Mouse (Mus musculus): ENCODE results near the gene Snx13. TPM values are rescaled to one million over a fixed set of nuclear protein-coding genes. Genes with fewer than 3 reads are reported as not detected.

The Snx13 gene
- 24.5 and 28.7 TPM in 2 replicates for polyA plus RNA-seq (2015; fragmentation: Nextera tagmentation; extraction: Ambion mirVana)

- Histone ChIP-seq H3K9ac (peak within 1 kb of the TSS; percentile 98), H3K4me3 (peak within 1 kb of the TSS; percentile 97), H3K36me3 (no peaks in the 10 kb centered on the region), H3K27ac (replicated peaks) (peak within 1 kb of the TSS; percentile 97), H3K9me3 (no peaks in the 10 kb centered on the region), H3K4me1 (peaks cover 45% of the 10 kb centered on the region), H3K27me3 (replicated peaks) (no peaks in the 10 kb centered on the region), H3K4me2 (peak within 1 kb of the TSS; percentile 85)
- WGBS: 0% methylated on average over 51 of the region's 51 CpGs
- ATAC-seq (ENCODE audit: extremely low read depth, insufficient number of reproducible peaks, low FRiP score, low TSS enrichment): peak; percentile 94
These were observed at the start of gene Snx13 for GRCm38 (mm10) chr12:35046999-35047319. Gene Snx13 (plus strand): TSS chr12:35047186.

GRCm38 (mm10) chr12:34997597-34998182 is 49.3 kb upstream of the Snx13 start:
- no peak for ATAC-seq (ENCODE audit: extremely low read depth, insufficient number of reproducible peaks, low FRiP score, low TSS enrichment)
- no peaks in the 10 kb centered on the region for H3K27me3 ChIP-seq (replicated peaks)
- no peaks in the 10 kb centered on the region for H3K9me3 ChIP-seq
- H3K4me1 ChIP-seq: no peaks in the 10 kb centered on the region
- no peak overlapping the region for H3K4me2 ChIP-seq
- no peak overlapping the region for H3K27ac ChIP-seq (replicated peaks)
- no peak overlapping the region for H3K4me3 ChIP-seq
- WGBS: 82% methylated on average over 3 of the region's 3 CpGs
- no peaks in the 10 kb centered on the region for H3K36me3 ChIP-seq
- H3K9ac ChIP-seq: no peak overlapping the region

DNA sequence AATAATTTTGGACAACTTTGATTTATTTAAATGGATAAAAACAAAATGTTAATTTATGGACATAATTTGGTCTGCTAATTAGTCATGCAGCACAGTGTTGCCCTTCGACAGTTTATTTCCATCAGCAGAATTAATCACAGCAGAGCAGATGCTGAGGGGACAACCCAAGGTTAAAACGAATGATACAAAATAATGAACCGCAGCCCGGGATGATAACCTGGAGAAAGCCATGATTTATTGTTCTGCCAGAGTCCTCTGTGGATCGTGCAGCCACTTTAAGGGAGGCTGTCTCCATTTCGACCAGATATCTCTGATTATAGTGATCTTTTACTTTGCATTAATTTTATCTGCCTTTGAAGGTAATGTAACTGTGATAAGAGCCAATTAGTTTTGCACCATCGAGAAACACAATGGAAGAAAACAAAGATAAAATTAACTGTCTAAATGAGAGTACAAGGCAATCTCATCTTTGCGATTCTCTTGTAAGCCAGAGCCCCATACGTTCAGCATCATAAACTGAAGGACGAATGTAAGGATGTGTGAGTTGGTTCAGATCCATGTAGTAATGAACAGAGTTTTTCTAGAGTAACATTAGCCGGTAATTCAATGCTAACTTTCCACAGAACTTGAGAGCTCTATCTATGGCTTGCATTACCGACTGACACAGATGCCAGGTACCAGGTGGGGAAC is 48.1 kb upstream of the Snx13 start:
- H3K27me3 ChIP-seq (replicated peaks): no peaks in the 10 kb centered on the region
- no peaks in the 10 kb centered on the region for H3K9me3 ChIP-seq
- no peak overlapping the region for H3K9ac ChIP-seq
- no peaks in the 10 kb centered on the region for H3K36me3 ChIP-seq
- no peaks in the 10 kb centered on the region for H3K4me1 ChIP-seq
- no peak for ATAC-seq (ENCODE audit: extremely low read depth, insufficient number of reproducible peaks, low FRiP score, low TSS enrichment)
- WGBS: 72% methylated on average over 12 of the region's 12 CpGs
- H3K4me2 ChIP-seq: no peak overlapping the region
- H3K4me3 ChIP-seq: no peak overlapping the region
- H3K27ac ChIP-seq (replicated peaks): no peak overlapping the region

DNA sequence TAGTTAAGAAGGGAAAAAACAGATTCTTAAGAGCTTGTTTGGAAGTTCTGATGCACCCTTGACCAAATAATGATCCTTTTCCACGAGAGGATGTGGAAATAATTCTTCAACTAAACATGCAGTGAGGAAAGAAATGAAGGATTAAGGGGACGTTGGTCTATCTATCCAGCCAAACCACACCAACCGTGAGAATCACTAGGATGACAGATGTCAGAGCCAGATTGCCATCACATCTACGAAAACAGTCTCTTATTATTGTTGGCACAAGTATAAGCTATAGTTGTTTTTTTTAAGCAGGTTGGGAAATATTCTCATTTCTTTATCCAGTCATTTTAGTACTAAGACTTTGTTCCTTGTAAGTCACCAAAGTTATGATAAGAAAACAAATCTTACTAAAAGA is 46.7 kb upstream of the Snx13 start:
- Histone ChIP-seq H3K4me1 (no peaks in the 10 kb centered on the region), H3K36me3 (no peaks in the 10 kb centered on the region), H3K9me3 (no peaks in the 10 kb centered on the region), H3K27ac (replicated peaks) (no peak overlapping the region), H3K4me3 (no peak overlapping the region), H3K4me2 (no peak overlapping the region), H3K9ac (no peak overlapping the region), H3K27me3 (replicated peaks) (no peaks in the 10 kb centered on the region)
- 46% methylated on average over 4 of the region's 4 CpGs for WGBS
- ATAC-seq (ENCODE audit: extremely low read depth, insufficient number of reproducible peaks, low FRiP score, low TSS enrichment): no peak

DNA sequence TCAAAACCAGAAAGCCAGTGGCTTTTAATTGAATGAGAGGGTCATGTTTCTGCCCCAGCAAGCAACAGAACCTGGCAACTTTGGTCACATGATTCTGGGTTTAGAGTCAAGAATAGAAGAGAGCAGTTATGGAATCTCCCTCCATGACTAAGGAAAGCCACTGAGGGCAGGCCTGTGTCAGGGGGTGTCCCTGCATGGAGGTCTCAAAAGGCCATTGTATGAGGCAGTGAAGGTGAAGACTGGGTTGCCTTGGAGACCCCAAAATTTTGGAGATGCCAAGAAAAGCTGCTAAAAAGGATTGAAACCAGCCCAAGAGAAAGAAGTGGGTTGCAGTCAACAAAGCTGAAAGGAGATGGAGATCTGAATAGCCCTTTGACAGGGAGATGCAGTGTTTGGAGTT is 41.2 kb upstream of the Snx13 start:
- Histone ChIP-seq H3K9me3 (no peaks in the 10 kb centered on the region), H3K27ac (replicated peaks) (no peak overlapping the region), H3K4me3 (no peak overlapping the region), H3K9ac (no peak overlapping the region), H3K27me3 (replicated peaks) (no peaks in the 10 kb centered on the region), H3K36me3 (no peaks in the 10 kb centered on the region), H3K4me2 (no peak overlapping the region), H3K4me1 (no peaks in the 10 kb centered on the region)
- ATAC-seq (ENCODE audit: extremely low read depth, insufficient number of reproducible peaks, low FRiP score, low TSS enrichment): no peak

GRCm38 (mm10) chr12:35007851-35008250 is 39.1 kb upstream of the Snx13 start:
- Histone ChIP-seq H3K36me3 (no peaks in the 10 kb centered on the region), H3K9me3 (no peaks in the 10 kb centered on the region), H3K27me3 (replicated peaks) (no peaks in the 10 kb centered on the region), H3K9ac (no peak overlapping the region), H3K4me2 (no peak overlapping the region), H3K27ac (replicated peaks) (no peak overlapping the region), H3K4me3 (no peak overlapping the region), H3K4me1 (no peaks in the 10 kb centered on the region)
- WGBS: 71% methylated on average over 1 of the region's 1 CpGs
- ATAC-seq (ENCODE audit: extremely low read depth, insufficient number of reproducible peaks, low FRiP score, low TSS enrichment): no peak

DNA sequence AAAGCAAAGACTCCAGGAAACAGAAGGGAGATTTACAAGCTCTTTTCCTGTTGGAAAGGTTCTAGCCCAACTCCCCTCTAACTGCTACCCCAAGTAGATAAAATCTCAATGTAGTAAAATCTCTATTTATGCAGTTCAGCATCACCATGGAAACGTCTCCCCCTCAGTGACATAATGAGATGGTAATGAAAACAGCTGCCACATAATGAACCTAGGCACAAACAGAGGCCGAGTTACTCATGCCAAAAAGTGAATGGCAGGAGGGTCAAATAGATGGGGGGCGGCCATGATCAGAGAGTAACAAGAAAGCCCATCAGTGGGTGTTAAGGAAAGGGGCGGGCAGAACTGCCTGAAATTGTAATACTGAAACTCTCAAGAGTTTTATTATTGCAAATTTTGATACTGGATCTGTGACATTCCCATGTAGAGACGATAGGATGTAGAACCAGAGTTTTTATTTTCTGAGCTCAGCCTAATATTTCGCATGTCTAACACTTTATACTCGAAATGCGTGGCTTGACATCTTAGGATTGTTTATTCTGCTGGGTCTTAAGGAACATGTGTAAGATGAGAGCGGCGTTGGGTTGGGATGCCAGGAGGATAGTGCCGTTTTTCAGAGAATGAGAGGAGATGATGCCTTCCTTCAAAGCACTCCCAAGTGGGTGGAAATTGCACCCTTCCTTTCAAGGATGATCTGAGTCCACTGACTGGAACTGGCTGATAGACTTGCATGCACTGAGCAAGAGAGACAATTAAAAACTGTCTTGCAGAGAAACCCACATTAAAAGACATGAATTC is 38.4 kb upstream of the Snx13 start:
- 69% methylated on average over 11 of the region's 11 CpGs for WGBS
- no peak overlapping the region for H3K27ac ChIP-seq (replicated peaks)
- no peaks in the 10 kb centered on the region for H3K27me3 ChIP-seq (replicated peaks)
- H3K9ac ChIP-seq: no peak overlapping the region
- no peaks in the 10 kb centered on the region for H3K9me3 ChIP-seq
- H3K4me2 ChIP-seq: no peak overlapping the region
- no peak for ATAC-seq (ENCODE audit: extremely low read depth, insufficient number of reproducible peaks, low FRiP score, low TSS enrichment)
- H3K4me1 ChIP-seq: no peaks in the 10 kb centered on the region
- H3K4me3 ChIP-seq: no peak overlapping the region
- no peaks in the 10 kb centered on the region for H3K36me3 ChIP-seq

- ATAC-seq (ENCODE audit: extremely low read depth, insufficient number of reproducible peaks, low FRiP score, low TSS enrichment): no peak
- WGBS: 83% methylated on average over 1 of the region's 1 CpGs
- H3K4me1 ChIP-seq: no peaks in the 10 kb centered on the region
- no peaks in the 10 kb centered on the region for H3K36me3 ChIP-seq
- no peaks in the 10 kb centered on the region for H3K27me3 ChIP-seq (replicated peaks)
- no peak overlapping the region for H3K4me3 ChIP-seq
- no peak overlapping the region for H3K27ac ChIP-seq (replicated peaks)
- H3K9ac ChIP-seq: no peak overlapping the region
- no peak overlapping the region for H3K4me2 ChIP-seq
- no peaks in the 10 kb centered on the region for H3K9me3 ChIP-seq
These were observed 35.5 kb upstream of the Snx13 start for GRCm38 (mm10) chr12:35011462-35011861.

- ATAC-seq (ENCODE audit: extremely low read depth, insufficient number of reproducible peaks, low FRiP score, low TSS enrichment): no peak
- Histone ChIP-seq H3K4me2 (no peak overlapping the region), H3K4me1 (no peaks in the 10 kb centered on the region), H3K36me3 (no peaks in the 10 kb centered on the region), H3K27me3 (replicated peaks) (no peaks in the 10 kb centered on the region), H3K27ac (replicated peaks) (no peak overlapping the region), H3K4me3 (no peak overlapping the region), H3K9ac (no peak overlapping the region), H3K9me3 (no peaks in the 10 kb centered on the region)
- WGBS: 60% methylated on average over 2 of the region's 2 CpGs
These were observed 33.0 kb upstream of the Snx13 start for GRCm38 (mm10) chr12:35013950-35014349.

GRCm38 (mm10) chr12:35016056-35016455 is 30.9 kb upstream of the Snx13 start:
- ATAC-seq (ENCODE audit: extremely low read depth, insufficient number of reproducible peaks, low FRiP score, low TSS enrichment): no peak
- Histone ChIP-seq H3K36me3 (no peaks in the 10 kb centered on the region), H3K4me1 (no peaks in the 10 kb centered on the region), H3K27me3 (replicated peaks) (no peaks in the 10 kb centered on the region), H3K9me3 (no peaks in the 10 kb centered on the region), H3K4me3 (no peak overlapping the region), H3K27ac (replicated peaks) (no peak overlapping the region), H3K9ac (no peak overlapping the region), H3K4me2 (no peak overlapping the region)
- 47% methylated on average over 3 of the region's 3 CpGs for WGBS

DNA sequence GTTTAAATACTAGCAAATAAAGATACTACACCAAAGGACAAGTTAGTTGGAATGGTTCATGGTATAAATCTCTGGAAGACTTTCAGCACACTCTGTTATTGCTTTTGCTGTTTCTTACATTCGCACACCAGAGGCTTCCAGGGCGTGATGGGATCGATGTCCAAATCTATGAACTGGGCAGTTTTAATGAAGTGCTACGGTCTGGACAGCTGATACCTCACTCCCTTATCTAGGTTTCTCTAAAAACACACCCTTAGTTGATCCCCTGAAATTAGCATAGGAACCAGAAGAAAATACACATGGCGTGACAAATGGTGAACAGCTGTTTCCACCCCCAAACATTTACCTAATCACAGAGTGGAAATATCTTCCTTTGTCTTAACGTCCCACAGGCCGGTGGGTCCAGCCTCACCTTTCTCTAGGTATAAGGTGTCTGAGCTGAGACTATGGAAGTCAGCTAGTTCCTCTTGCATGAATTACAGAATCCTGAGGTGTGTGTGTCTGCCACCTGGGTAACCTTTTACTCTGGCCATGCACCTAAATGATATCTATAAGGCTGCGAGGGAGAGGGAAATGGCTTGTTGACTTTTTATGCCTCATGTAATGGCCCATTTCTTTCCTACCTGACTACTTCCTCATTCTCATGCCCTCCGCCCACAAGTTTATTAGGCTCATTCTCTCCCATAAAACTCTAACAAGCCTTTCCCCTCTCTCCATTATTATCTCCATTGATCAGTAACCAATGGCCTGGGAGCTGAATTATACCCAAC is 30.3 kb upstream of the Snx13 start:
- Histone ChIP-seq H3K4me3 (no peak overlapping the region), H3K27ac (replicated peaks) (no peak overlapping the region), H3K36me3 (no peaks in the 10 kb centered on the region), H3K9ac (no peak overlapping the region), H3K4me2 (no peak overlapping the region), H3K9me3 (no peaks in the 10 kb centered on the region), H3K4me1 (no peaks in the 10 kb centered on the region), H3K27me3 (replicated peaks) (no peaks in the 10 kb centered on the region)
- 72% methylated on average over 9 of the region's 9 CpGs for WGBS
- ATAC-seq (ENCODE audit: extremely low read depth, insufficient number of reproducible peaks, low FRiP score, low TSS enrichment): no peak

Data from heart, embryonic 13.5 days (tissue).